15 mouse cellular contexts compared by ENCODE assay signal in genomic region chr2:148245575-148245974, GRCm38 (mm10).
"Had no signal": no experiment of that assay in that cellular context is flagged by ENCODE, and none has a peak within 500 bp of the region (broad histone marks: within the 10 kb centered on the region; RNA-seq: fewer than 3 reads in every experiment).

No protein-coding gene starts in this region.

- H3K4me2 ChIP-seq: neural tube, embryonic 15.5 days; stomach, embryonic 15.5 days had no signal

- H3K36me3 ChIP-seq: neural tube, embryonic 15.5 days; stomach, embryonic 15.5 days had no signal

- H3K27ac ChIP-seq: neural tube, embryonic 15.5 days; stomach, embryonic 15.5 days; stomach, postnatal 0 days had no signal

- H3K9me3 ChIP-seq: neural tube, embryonic 15.5 days; stomach, embryonic 15.5 days had no signal

- H3K4me3 ChIP-seq: neural tube, embryonic 15.5 days; stomach, embryonic 15.5 days had no signal

- H3K27me3 ChIP-seq: neural tube, embryonic 15.5 days; stomach, embryonic 15.5 days had no signal

- DNase-seq: retina, postnatal 1 day; right cerebral cortex, adult 18-20 months; right cerebral cortex, postnatal 14 days; right cerebral cortex, postnatal 25 days; right cerebral cortex, postnatal 4 days; spleen, adult 18-20 months; thymus, adult 18-20 months; thymus, adult 2 months; thymus, postnatal 14 days; thymus, postnatal 25 days; thymus, postnatal 36 days; thymus, postnatal 4 days had no signal

- H3K4me1 ChIP-seq: neural tube, embryonic 15.5 days; stomach, embryonic 15.5 days had no signal

- H3K9ac ChIP-seq: neural tube, embryonic 15.5 days; stomach, embryonic 15.5 days had no signal
